Mouse (Mus musculus) MEL (cell line): ENCODE measurements around the gene Nnat.

Experiments used
- CTCF ChIP-seq, 3 experiments: IDR thresholded peaks in 2 of 3; conservative IDR thresholded peaks in 1 of 3; 2 replicates each; pipeline ENCODE4 v1.5.1; 2011 to 2012; ENCODE audit warnings: low read length in 3 of 3, low read depth in 2 of 3, mild to moderate bottlenecking in 2 of 3, improper control_type of control experiment in 1 of 3, inconsistent platforms in 1 of 3, mixed read lengths in 1 of 3, moderate library complexity in 1 of 3; ENCODE audit not compliant: control insufficient read depth in 1 of 3, insufficient read depth in 1 of 3, poor library complexity in 1 of 3, severe bottlenecking in 1 of 3
- JUND ChIP-seq: IDR thresholded peaks from 2 replicates; pipeline ENCODE4 v1.6.1; 2011; ENCODE audit warnings: low read depth, mild to moderate bottlenecking, improper control_type of control experiment, low read length
- MAX ChIP-seq: IDR thresholded peaks from 2 replicates; pipeline ENCODE4 v1.6.1; 2011; ENCODE audit warnings: low read length, improper control_type of control experiment
- MYC ChIP-seq: IDR thresholded peaks from 2 replicates; pipeline ENCODE4 v1.6.1; 2011; ENCODE audit warnings: low read depth, mild to moderate bottlenecking, low read length, improper control_type of control experiment, moderate library complexity
- POLR2AphosphoS5 ChIP-seq: IDR thresholded peaks from 2 replicates; pipeline ENCODE4 v1.6.1; 2012; ENCODE audit warnings: low read depth, borderline replicate concordance, mild to moderate bottlenecking, inconsistent platforms, low read length, moderate library complexity, mixed read lengths
- ZNF384 ChIP-seq: IDR thresholded peaks from 2 replicates; pipeline ENCODE4 v1.6.1; 2012; ENCODE audit warnings: low read depth, mild to moderate bottlenecking, inconsistent platforms, low read length, improper control_type of control experiment

- no peak for TF ChIP-seq MAX
- TF ChIP-seq POLR2AphosphoS5 = no peak
- TF ChIP-seq ZNF384 = no peak
- no peak for TF ChIP-seq JUND
- TF ChIP-seq MYC = no peak
- TF ChIP-seq CTCF (IDR thresholded peaks at IDR 0.05 in 2 of 3, conservative IDR thresholded peaks at IDR 0.05 in 1 of 3; ENCODE audit: control insufficient read depth in 1 of 3, insufficient read depth in 1 of 3, low read depth in 2 of 3, low read length in 3 of 3, poor library complexity in 1 of 3, severe bottlenecking in 1 of 3) = no peak
Observed at GRCm38 (mm10) chr2:157544333-157544888, 15.5 kb upstream of the Nnat start.
